Mouse (Mus musculus): ENCODE data around the gene Agl.
"Not testable (repeated sequence)": the region's sequence is repeated elsewhere in the genome, so short reads cannot be mapped to it uniquely, and the experiment has no call there.

Gene Agl

GRCm38 (mm10) chr3:116747648-116748047 lies 60.3 kb downstream of the Agl start:
- DNase-seq (ENCODE audit: low spot score), result not testable (repeated sequence)

- DNase-seq (ENCODE audit: low spot score), result no peak
Observed at GRCm38 (mm10) chr3:116740963-116741362, 67.0 kb downstream of the Agl start.

- DNase-seq (ENCODE audit: low spot score), result no peak
Observed at GRCm38 (mm10) chr3:116740106-116740505, 67.9 kb downstream of the Agl start.

GRCm38 (mm10) chr3:116737326-116737731 lies 70.6 kb downstream of the Agl start:
- no peak for DNase-seq (ENCODE audit: low spot score)

- no peak for DNase-seq (ENCODE audit: low spot score)
Observed at GRCm38 (mm10) chr3:116729483-116730174, 78.3 kb downstream of the Agl start.

GRCm38 (mm10) chr3:116726807-116727206 lies 81.2 kb downstream of the Agl start:
- no peak for DNase-seq (ENCODE audit: low spot score)

- DNase-seq (ENCODE audit: low spot score), result no peak
Observed at GRCm38 (mm10) chr3:116723496-116724481, 84.2 kb downstream of the Agl start.

- no peak for DNase-seq (ENCODE audit: low spot score)
Observed at GRCm38 (mm10) chr3:116722980-116723379, 85.0 kb downstream of the Agl start.

- DNase-seq (ENCODE audit: low spot score), result no peak
Observed at GRCm38 (mm10) chr3:116718951-116719350, 89.0 kb downstream of the Agl start.

- DNase-seq (ENCODE audit: low spot score), result no peak
Observed at GRCm38 (mm10) chr3:116713031-116713430, 94.9 kb downstream of the Agl start.

GRCm38 (mm10) chr3:116712436-116712881 lies 95.5 kb downstream of the Agl start, which contains the start of gene Slc35a3:
Gene Slc35a3, minus strand, starts transcription at chr3:116712831.
- no peak for DNase-seq (ENCODE audit: low spot score)

GRCm38 (mm10) chr3:116711624-116712435 lies 96.1 kb downstream of the Agl start:
- DNase-seq (ENCODE audit: low spot score), result peak; percentile 62

- no peak for DNase-seq (ENCODE audit: low spot score)
Observed at GRCm38 (mm10) chr3:116710941-116711340, 97.0 kb downstream of the Agl start.

GRCm38 (mm10) chr3:116705637-116706204 lies 102.2 kb downstream of the Agl start:
- no peak for DNase-seq (ENCODE audit: low spot score)

- DNase-seq (ENCODE audit: low spot score), result no peak
Observed at GRCm38 (mm10) chr3:116703835-116704234, 104.1 kb downstream of the Agl start.

GRCm38 (mm10) chr3:116702647-116703272 lies 105.2 kb downstream of the Agl start:
- no peak for DNase-seq (ENCODE audit: low spot score)

- DNase-seq (ENCODE audit: low spot score), result no peak
Observed at GRCm38 (mm10) chr3:116701601-116702000, 106.4 kb downstream of the Agl start.

- DNase-seq (ENCODE audit: low spot score), result no peak
Observed at GRCm38 (mm10) chr3:116698786-116699185, 109.2 kb downstream of the Agl start.

GRCm38 (mm10) chr3:116695666-116695985 lies 112.3 kb downstream of the Agl start:
- DNase-seq (ENCODE audit: low spot score), result no peak

GRCm38 (mm10) chr3:116694955-116695665 lies 112.9 kb downstream of the Agl start:
- DNase-seq (ENCODE audit: low spot score), result no peak

GRCm38 (mm10) chr3:116694312-116694711 lies 113.7 kb downstream of the Agl start:
- DNase-seq (ENCODE audit: low spot score), result peak; percentile 89

Measured in c-Kit-positive CD71-positive TER-119-positive erythroid progenitor cells, embryonic 14.5 days (primary cell).